Mouse (Mus musculus) E14TG2a.4 (cell line): ENCODE measurements around the gene Ddx51.

ENCODE experiments used
- CTCF ChIP-seq: conservative IDR thresholded peaks from 2 replicates; pipeline ENCODE4 v1.5.1; 2014; ENCODE audit warnings: low read length
- NANOG ChIP-seq: IDR thresholded peaks from 2 replicates; pipeline ENCODE4 v1.6.1; 2014; ENCODE audit warnings: borderline replicate concordance, low read length, mixed read lengths
- POU5F1 ChIP-seq: IDR thresholded peaks from 2 replicates; pipeline ENCODE4 v1.6.1; 2014; ENCODE audit warnings: low read length, borderline replicate concordance

DNA sequence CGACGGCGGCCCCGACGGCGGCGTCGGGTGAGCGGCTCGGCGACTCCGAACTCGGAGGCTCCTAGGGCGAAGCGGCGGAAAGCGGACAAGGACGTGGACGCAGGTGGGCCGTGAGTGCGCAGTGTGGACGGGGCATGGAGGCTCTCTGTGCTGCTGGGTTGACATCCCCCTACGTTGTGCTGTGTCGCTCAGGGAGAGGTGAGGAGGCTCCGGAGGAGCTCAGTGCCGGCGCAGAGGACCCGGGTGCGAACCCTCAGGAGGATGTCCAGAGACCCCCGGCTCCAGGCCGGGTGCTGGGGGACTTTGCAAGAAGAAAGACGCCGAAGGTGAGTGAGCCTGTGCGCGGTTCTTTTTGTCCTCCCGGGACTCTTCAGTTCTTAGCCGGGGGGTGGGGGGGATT, 435 bp downstream of the Ddx51 start:
- no peak for TF ChIP-seq CTCF
- no peak for TF ChIP-seq NANOG
- TF ChIP-seq POU5F1 = no peak
